Comparison of ENCODE assay signal across 34 mouse cellular contexts in genomic region chr3:152284306-152284705, GRCm38 (mm10). TPM values are rescaled to one million over a fixed set of nuclear protein-coding genes. Genes with fewer than 3 reads are reported as not detected.
"Had no signal": no experiment of that assay in that cellular context is flagged by ENCODE, and none has a peak within 500 bp of the region (broad histone marks: within the 10 kb centered on the region; RNA-seq: fewer than 3 reads in every experiment).

No protein-coding gene starts in this region.

- DNase-seq: left cerebral cortex, postnatal 4 days; liver; liver, embryonic 13.5 days; liver, postnatal 0 days; lung, adult 18-20 months; lung, adult 2 months; lung, embryonic 14.5 days; lung, postnatal 10 days; lung, postnatal 14 days; lung, postnatal 36 days; lung, postnatal 4 days; midbrain, embryonic 14.5 days had no signal

- H3K27ac ChIP-seq: limb, embryonic 10.5 days; limb, embryonic 12.5 days; limb, embryonic 13.5 days; limb, embryonic 15.5 days; liver, embryonic 12.5 days; liver, embryonic 13.5 days; liver, embryonic 14.5 days; liver, embryonic 15.5 days; lung, embryonic 15.5 days; macrophage; midbrain, embryonic 10.5 days; midbrain, embryonic 12.5 days; midbrain, embryonic 13.5 days; neural tube, embryonic 12.5 days had no signal

- ATAC-seq: liver, embryonic 12.5 days; liver, postnatal 0 days; lung, postnatal 0 days; midbrain, embryonic 13.5 days; midbrain, embryonic 16.5 days had no signal

- H3K4me1 ChIP-seq: limb, embryonic 10.5 days; limb, embryonic 12.5 days; limb, embryonic 13.5 days; midbrain, embryonic 10.5 days; midbrain, embryonic 12.5 days; midbrain, embryonic 13.5 days; neural tube, embryonic 12.5 days had no signal

- H3K4me3 ChIP-seq: limb, embryonic 10.5 days; limb, embryonic 12.5 days; limb, embryonic 13.5 days; limb, embryonic 15.5 days; liver, embryonic 12.5 days; liver, embryonic 13.5 days; liver, embryonic 15.5 days; lung, embryonic 15.5 days; megakaryocyte, embryonic 14.5 days; midbrain, embryonic 10.5 days; midbrain, embryonic 12.5 days; midbrain, embryonic 13.5 days; myocyte; neural tube, embryonic 12.5 days had no signal

- H3K4me2 ChIP-seq: limb, embryonic 12.5 days; limb, embryonic 13.5 days; limb, embryonic 15.5 days; liver, embryonic 11.5 days; liver, embryonic 12.5 days; liver, embryonic 13.5 days; liver, embryonic 15.5 days; lung, embryonic 14.5 days; lung, embryonic 15.5 days; midbrain, embryonic 12.5 days; midbrain, embryonic 13.5 days; neural tube, embryonic 12.5 days had no signal

- H3K27me3 ChIP-seq: limb, embryonic 12.5 days; limb, embryonic 13.5 days; limb, embryonic 15.5 days; liver, embryonic 12.5 days; liver, embryonic 13.5 days; liver, embryonic 15.5 days; lung, embryonic 15.5 days; megakaryocyte, embryonic 14.5 days; midbrain, embryonic 12.5 days; midbrain, embryonic 13.5 days; neural tube, embryonic 12.5 days had no signal

- H3K9me3 ChIP-seq: limb, embryonic 10.5 days; limb, embryonic 12.5 days; limb, embryonic 13.5 days; limb, embryonic 15.5 days; liver, embryonic 12.5 days; liver, embryonic 13.5 days; liver, embryonic 15.5 days; lung, embryonic 15.5 days; megakaryocyte, embryonic 14.5 days; midbrain, embryonic 10.5 days; midbrain, embryonic 12.5 days; midbrain, embryonic 13.5 days; neural tube, embryonic 12.5 days had no signal

- H3K9ac ChIP-seq: limb, embryonic 12.5 days; limb, embryonic 13.5 days; limb, embryonic 15.5 days; liver, embryonic 12.5 days; liver, embryonic 13.5 days; liver, embryonic 14.5 days; liver, embryonic 15.5 days; liver, postnatal 0 days; lung, embryonic 14.5 days; lung, embryonic 15.5 days; midbrain, embryonic 12.5 days; midbrain, embryonic 13.5 days; neural tube, embryonic 12.5 days had no signal

RNA-seq across cellular contexts. Expression of gene Nexn, which starts 18.2 kb away (rescaled TPM):
- total RNA-seq: megakaryocyte progenitor cell, adult 5-6 weeks; megakaryocyte, adult 5-6 weeks; monocyte, adult 5-6 weeks had no signal
- polyA plus RNA-seq: liver, adult 2 months had no signal
